Mouse (Mus musculus) C2C12 (cell line): ENCODE data around the gene Gm3159.
"Not testable (repeated sequence)": the region's sequence is repeated elsewhere in the genome, so short reads cannot be mapped to it uniquely, and the experiment has no call there.

Source experiments
- CEBPB ChIP-seq: IDR thresholded peaks from one replicate; pipeline ENCODE4 v1.6.1; 2011; ENCODE audit warnings: low read depth, mild to moderate bottlenecking, control low read depth, moderate library complexity
- CTCF ChIP-seq: IDR thresholded peaks from one replicate; pipeline ENCODE4 v1.5.1; 2011; ENCODE audit not compliant: control insufficient read depth, insufficient read depth, insufficient read length
- FOSL1 ChIP-seq: IDR thresholded peaks from one replicate; pipeline ENCODE4 v1.8.0; 2011; ENCODE audit warnings: mild to moderate bottlenecking, low read length; ENCODE audit not compliant: poor library complexity, insufficient read depth, severe bottlenecking
- MAX ChIP-seq: IDR thresholded peaks from one replicate; pipeline ENCODE4 v1.6.1; 2011; ENCODE audit warnings: mild to moderate bottlenecking, control low read depth
- MYOD1 ChIP-seq: IDR thresholded peaks from one replicate; pipeline ENCODE4 v1.6.1; 2011; ENCODE audit warnings: low read depth; ENCODE audit not compliant: control insufficient read depth, insufficient read length
- MYOG ChIP-seq: IDR thresholded peaks from one replicate; pipeline ENCODE4 v1.6.1; 2011; ENCODE audit not compliant: control insufficient read depth, insufficient read length; ENCODE audit errors: extremely low read depth
- USF1 ChIP-seq: IDR thresholded peaks from one replicate; pipeline ENCODE4 v1.6.1; 2011; ENCODE audit warnings: low read depth, mild to moderate bottlenecking, control low read depth, moderate library complexity

DNA sequence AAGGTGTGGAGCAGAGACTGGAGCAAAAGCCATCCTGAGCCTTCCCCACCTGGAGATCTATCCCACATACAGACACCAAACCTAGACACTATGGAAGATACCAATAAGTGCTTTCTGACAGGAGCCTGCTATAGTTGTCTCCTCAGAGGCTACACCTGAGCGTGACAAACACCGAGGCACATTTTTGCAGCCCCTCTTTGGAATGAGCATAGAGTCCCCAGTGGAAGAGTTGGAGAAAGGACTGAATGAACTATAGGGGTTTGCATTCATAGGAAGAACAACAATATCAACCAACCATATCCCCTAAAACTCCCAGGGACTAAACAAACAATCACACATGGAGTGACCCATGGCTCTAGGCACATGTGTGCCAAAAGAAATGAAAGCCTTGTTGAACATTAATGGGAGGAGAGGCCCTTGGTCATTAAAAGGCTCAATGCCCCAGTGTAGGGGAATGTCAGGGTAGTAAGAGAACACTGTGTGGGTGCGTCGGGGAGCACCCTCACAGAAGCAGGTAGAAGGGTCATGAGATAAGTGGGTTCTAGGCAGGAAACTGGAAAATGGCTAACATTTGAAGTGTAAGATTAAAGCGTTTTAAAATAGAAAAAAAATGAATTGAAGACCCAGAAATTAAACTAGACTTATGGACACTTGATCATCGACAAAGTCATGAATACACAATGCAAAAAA lies 4.3 kb upstream of the Gm3159 start:
- not testable (repeated sequence) for TF ChIP-seq CTCF, MYOD1, MAX, CEBPB, USF1, MYOG, FOSL1
